Mouse (Mus musculus) right cerebral cortex, postnatal 10 days (tissue): ENCODE results near the gene Insl3.
"Not testable (repeated sequence)": the region's sequence is repeated elsewhere in the genome, so short reads cannot be mapped to it uniquely, and the experiment has no call there.

Experiments
- DNase-seq, 2 experiments: peaks; one replicate each; pipeline ENCODE4 v3.0.0; 2021; ENCODE audit warnings: low spot score in 2 of 2

The Insl3 gene

GRCm38 (mm10) chr8:71709134-71709799 lies 20.3 kb downstream of the Insl3 start:
- peak; percentile 26 to 33 for DNase-seq

DNA sequence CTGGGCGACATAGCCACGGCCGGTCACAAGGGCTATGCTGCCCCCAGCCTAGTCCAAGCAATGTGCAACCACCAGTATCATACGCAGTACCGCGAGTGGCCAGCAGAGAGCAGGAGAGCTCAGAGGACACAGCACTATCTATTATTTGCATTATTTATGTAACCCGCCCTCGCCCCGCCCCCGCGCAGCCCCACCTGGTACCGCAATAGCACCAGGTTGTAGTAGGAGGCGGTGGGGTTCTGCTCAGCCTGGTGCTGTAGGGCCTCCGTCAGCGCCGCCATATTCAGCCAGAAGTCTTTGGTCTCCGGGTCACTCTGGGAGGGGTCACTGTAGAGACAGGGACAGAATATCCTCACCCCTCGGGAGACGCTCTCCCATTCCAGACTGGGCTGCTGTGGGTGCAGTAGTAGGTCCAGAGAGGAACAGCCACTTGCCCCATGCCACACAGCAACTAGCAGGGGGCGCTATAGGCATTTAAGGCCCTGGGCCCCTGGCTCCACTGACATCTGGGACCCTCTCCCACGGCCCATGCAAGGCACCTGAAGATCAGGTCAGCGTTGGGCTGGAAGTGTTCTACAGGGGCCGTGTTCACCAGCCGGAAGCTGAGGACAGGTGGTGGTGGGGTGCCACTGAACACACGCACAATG lies 20.9 kb downstream of the Insl3 start:
- peak; percentile 86 to 88 for DNase-seq

DNA sequence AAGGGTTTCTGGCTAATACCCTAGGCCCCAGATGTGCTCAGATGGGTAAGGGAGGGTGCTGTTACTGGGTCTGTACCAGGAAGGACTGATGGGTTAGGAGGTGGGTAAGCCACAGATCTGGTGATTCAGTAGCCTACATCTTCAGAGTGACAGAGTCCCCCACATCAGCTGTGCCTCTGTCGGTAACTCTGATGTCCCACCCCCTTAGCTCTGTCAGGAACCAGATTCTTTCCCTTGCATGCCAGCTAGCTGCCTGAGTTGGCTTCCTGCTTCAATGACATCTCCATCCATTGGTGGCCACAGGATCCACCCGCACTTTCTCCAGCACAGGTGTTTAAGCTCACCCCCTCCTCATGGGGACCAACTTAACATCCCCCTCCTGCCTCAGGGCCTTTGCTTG lies 22.6 kb downstream of the Insl3 start:
- no peak for DNase-seq

DNA sequence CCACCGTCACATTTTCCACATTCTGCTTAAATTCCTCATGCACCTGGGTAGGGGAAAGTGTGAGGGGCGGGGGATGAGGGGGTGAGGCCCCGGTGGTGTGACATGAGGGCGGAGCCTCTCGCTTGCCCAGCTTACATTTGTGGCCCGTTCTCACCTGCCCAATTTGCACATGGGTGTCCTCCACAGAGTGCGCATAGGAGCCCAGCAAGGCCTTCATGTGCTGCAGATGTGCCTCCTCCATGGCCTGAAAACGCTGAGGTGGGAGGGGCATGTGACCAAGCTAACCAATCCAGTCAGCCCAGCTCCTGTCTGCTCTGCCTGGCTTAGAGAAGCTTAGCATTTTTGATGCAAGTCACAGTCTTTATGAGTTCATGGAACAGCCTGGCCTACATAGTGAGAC lies 26.5 kb downstream of the Insl3 start:
- DNase-seq = no peak

DNA sequence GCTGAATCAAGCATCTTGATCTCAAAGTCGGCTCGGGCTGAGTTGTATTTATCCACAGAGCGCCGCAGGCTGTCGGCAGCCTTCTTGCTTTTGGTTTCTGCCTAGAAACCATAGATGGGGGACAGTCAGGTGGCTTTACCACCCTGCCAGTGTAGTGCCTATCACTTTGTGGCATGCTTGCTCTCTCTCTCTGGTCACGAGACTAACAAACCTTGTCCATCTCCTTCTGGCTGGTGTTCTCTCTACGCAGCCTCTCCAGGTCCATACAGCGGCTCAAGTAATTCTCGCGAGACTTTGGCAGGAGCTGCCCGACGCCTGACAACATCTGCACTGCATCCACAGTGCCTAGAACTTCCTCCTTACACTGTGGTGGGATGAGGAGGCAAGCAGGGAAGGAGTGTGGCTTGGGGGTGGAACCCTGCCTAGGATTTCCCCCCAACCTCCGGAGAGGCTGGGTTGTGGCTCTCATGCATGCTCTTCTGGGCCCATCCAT lies 27.6 kb downstream of the Insl3 start:
- no peak for DNase-seq

GRCm38 (mm10) chr8:71717096-71717495 lies 28.1 kb downstream of the Insl3 start:
- DNase-seq = peak; percentile 43 to 53

DNA sequence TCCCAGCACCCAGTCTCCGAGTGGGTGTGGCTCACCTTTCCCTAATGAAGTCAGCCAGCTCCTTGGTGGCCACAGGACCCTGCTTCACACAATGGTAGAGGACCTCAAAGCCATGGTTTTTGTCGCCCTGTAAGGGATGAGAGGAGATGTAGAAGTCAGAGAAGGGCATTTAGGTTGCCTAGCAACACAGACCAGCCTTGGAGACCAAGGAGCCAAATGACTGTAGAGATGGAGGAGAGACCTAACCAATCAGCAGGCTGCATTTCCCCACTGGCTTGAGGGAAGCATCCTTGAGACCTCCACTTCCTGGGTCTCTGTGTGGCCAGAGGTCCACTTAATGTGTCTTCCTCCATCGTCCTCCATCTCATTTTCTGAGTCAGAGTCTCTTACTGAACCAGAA lies 29.2 kb downstream of the Insl3 start:
- peak in 1 of 2 experiments; percentile 47 for DNase-seq

DNA sequence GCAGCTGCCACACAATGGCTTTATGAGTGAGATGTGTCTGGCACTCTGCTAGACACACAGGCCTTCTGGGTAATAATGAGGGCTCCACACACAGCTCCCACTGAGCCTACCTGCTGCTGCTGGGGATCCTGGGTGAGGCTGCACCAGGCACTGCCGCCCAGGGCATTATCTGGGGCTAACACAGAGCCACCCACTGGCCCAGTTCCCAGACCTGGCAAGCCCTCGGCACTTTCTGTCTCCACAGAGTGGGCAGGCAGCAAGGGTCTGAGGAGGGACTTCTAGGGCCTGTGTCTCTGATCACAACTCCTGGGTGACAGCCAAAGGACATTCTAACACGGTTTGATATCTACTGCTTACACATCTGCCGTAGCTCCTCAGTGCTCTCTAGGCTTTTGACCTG lies 30.2 kb downstream of the Insl3 start:
- DNase-seq = peak; percentile 84 to 86

DNA sequence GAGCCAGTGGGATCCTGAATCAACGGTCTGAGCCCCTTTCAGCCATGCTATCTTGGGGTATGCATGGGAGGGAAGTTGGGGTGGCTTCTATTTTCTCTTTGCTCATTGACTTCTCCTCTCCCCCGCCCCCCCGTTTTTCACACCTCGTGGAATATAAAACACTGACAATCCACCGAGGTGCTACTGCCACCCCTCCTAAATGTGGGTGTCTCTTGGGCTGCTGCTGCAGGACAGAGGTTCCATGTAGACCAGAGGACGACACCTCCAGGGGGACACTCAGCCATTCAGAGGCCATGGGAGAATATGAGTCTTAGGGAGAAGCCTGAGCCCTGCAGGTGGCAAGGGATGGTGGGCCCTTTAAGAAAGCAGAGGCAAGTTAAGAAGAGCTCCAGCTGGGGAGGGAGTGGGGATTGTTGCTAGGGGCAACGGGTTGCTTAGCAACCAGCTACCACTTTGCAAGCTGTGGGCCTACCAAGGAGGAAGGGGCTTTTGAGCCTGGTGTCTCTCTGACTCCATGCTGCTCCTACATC lies 31.0 kb downstream of the Insl3 start:
- DNase-seq = peak; percentile 93 to 96

- DNase-seq = peak in 1 of 2 experiments; percentile 40
These were observed 34.1 kb downstream of the Insl3 start for GRCm38 (mm10) chr8:71723047-71723551.

GRCm38 (mm10) chr8:71724389-71724788 lies 35.4 kb downstream of the Insl3 start:
- peak; percentile 47 to 52 for DNase-seq

GRCm38 (mm10) chr8:71725122-71725924 lies 36.3 kb downstream of the Insl3 start, which contains the start of gene Fcho1:
Fcho1 (minus strand) TSS chr8:71725716.
- peak; percentile 92 to 94 for DNase-seq

- peak; percentile 81 to 88 for DNase-seq
These were observed 39.3 kb downstream of the Insl3 start for GRCm38 (mm10) chr8:71728240-71728785.

- peak; percentile 70 to 71 for DNase-seq
These were observed 40.0 kb downstream of the Insl3 start for GRCm38 (mm10) chr8:71728826-71729620.

- peak; percentile 73 to 76 for DNase-seq
These were observed 42.7 kb downstream of the Insl3 start for GRCm38 (mm10) chr8:71731652-71732230.

- DNase-seq = not testable (repeated sequence)
These were observed 49.3 kb downstream of the Insl3 start for GRCm38 (mm10) chr8:71738316-71738715.
